Mouse (Mus musculus) bone marrow macrophage, adult 2 months (primary cell): Measurements from ENCODE around the gene Itgb1bp1. TPM values are rescaled to one million over a fixed set of nuclear protein-coding genes. Genes with fewer than 3 reads are reported as not detected.

Source experiments
- H3K27ac ChIP-seq: 2 replicates; pipeline ENCODE4 v1.5.1; 2012; ENCODE audit warnings: low read depth, low read length; ENCODE audit not compliant: insufficient read depth
- H3K4me1 ChIP-seq: 2 replicates; pipeline ENCODE4 v1.6.1; 2012; ENCODE audit warnings: low read length; ENCODE audit not compliant: control insufficient read depth, insufficient read depth
- H3K4me3 ChIP-seq: 2 replicates; pipeline ENCODE4 v1.5.1; 2012; ENCODE audit warnings: mild to moderate bottlenecking, low read length, moderate library complexity; ENCODE audit not compliant: insufficient read depth
- CTCF ChIP-seq: IDR thresholded peaks from 2 replicates; pipeline ENCODE4 v1.5.1; 2012; ENCODE audit warnings: low read depth, mild to moderate bottlenecking, low read length, moderate library complexity
- POLR2A ChIP-seq: IDR thresholded peaks from 2 replicates; pipeline ENCODE4 v1.6.1; 2012; ENCODE audit warnings: mild to moderate bottlenecking, low read depth, low read length, borderline replicate concordance
- polyA plus RNA-seq: library from polyadenylated mRNA; stranded (reverse); fragments of >200 nt; gene quantifications from 2 replicates; pipeline ENCODE4 v1.2.4, GENCODE M21; 2012; ENCODE audit not compliant: missing spikeins, insufficient read depth, insufficient read length

Gene Itgb1bp1
- polyA plus RNA-seq, 1 experiment: 39.4 TPM

DNA sequence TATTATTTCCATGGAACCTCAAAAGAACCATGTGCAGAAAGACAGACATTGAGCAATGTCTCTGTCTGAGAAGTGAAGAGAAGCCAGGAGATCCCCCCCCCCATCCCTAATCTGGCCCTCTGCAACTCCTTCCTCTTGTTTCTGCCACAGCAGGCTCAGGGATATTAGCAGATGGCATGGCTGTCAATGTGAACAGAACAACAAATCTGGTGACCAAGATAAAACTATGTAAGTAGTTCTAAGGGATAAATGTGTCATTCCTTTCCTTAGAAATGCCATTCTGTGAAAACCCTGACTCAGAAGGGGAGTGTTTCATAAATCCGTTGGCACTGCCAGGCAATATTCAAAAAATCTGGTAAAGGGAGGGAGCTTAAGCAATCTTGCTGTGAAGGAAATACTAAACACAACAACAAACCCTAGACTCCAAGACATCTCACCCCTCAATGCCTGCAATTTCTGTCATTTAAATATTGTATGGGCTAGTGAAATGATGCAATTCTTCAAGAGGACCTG, 8.7 kb downstream of the Itgb1bp1 start:
- no peak for TF ChIP-seq CTCF

GRCm38 (mm10) chr12:21274446-21274845, 11.6 kb downstream of the Itgb1bp1 start:
- TF ChIP-seq POLR2A (no peak), CTCF (no peak)
- no peak overlapping the region for H3K27ac ChIP-seq

More for the DNA sequence above, 8.7 kb downstream of the Itgb1bp1 start:
- Histone ChIP-seq H3K4me1 (peaks cover 5% of the 10 kb centered on the region), H3K27ac (no peak overlapping the region), H3K4me3 (no peak overlapping the region)

GRCm38 (mm10) chr12:21268083-21268616, 17.9 kb downstream of the Itgb1bp1 start:
- TF ChIP-seq CTCF (no peak), POLR2A (no peak)
- Histone ChIP-seq H3K27ac (no peak overlapping the region), H3K4me3 (no peak overlapping the region), H3K4me1 (peaks cover 10% of the 10 kb centered on the region)

More at GRCm38 (mm10) chr12:21274446-21274845, 11.6 kb downstream of the Itgb1bp1 start:
- Histone ChIP-seq H3K4me3 (no peak overlapping the region), H3K4me1 (peaks cover 3% of the 10 kb centered on the region; the same call in 1 of the 2 replicates)

DNA sequence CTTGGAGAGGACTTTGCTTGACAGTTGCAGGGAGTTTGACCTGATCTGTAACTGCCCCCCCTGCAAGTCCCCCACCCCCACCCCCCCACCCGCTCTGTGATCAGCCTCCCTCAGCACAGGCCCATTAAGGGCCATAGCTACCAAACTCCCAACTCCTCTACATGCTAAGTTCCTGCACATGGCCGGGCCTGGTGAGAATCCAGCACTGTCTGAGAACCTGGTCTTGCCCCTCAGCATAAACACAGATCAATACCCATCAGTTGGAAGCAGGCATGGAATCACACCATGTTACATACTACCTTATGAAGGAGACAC, 19.3 kb downstream of the Itgb1bp1 start:
- H3K27ac ChIP-seq: no peak overlapping the region
- no peak overlapping the region for H3K4me3 ChIP-seq
- TF ChIP-seq POLR2A (no peak), CTCF (no peak; the same call in 1 of the 2 replicates)
- peaks cover 10% of the 10 kb centered on the region for H3K4me1 ChIP-seq

DNA sequence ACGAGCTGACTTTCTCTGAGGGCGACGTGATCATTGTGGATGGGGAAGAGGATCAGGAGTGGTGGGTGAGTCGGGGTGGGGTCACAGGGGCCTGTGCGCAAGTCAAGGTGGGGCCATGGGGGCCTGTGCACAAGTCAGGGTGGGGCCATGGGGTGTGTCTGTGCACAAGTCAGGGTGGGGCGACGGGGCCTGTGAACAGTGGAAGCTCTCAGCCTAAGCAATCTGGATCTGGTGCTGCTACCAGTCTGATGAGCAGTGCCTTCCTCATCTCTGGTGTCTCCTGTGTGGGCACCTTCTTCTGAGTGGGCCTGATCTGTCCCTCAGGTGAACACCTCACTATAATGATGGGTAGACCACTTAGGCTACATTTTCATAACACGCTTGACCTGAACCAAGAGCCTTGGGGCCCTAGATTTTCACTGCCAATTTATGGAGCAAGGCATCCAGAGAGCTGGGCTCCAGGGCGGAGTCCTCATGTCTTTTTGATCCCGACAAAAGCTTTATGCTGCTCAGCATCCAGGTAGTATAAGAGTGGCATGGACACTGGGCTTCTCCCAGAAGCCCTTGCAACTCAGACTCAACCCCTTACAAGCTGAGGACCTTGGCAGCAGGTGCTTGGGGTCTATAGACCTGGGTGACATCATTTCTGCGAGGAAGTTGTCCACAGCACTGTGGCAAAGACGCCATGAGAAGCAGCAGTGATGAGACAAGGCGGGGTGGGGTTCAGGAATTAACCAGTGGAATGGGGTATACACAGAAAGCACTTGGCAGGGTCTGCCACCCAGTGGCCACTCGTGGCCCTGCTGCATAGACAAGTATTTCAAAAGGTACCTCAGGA, 19.9 kb downstream of the Itgb1bp1 start:
- no peak overlapping the region for H3K27ac ChIP-seq
- TF ChIP-seq POLR2A (no peak), CTCF (peak; percentile 34; the same call in 1 of the 2 replicates)
- H3K4me3 ChIP-seq: no peak overlapping the region
- H3K4me1 ChIP-seq: peaks cover 10% of the 10 kb centered on the region

DNA sequence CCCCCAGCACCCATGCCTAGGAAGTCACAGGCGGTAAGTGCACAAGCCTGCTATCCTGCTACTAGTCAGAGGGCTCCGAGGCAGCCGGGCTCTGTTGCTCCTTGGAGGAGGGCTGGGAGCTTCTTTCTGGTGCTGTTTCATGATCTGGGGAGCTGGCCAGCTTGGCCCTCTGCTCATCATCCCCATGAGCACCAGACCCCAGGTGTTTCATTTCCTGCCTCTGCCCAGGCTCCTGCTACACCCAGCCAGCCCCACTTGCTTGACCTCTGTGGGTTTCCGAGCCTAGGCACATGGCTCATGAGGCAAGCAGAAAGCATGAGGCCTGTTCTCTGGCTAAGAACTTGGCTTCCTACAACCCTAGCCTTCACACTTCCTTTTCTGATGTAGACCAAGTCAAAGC, 20.6 kb downstream of the Itgb1bp1 start:
- H3K27ac ChIP-seq: no peak overlapping the region
- H3K4me3 ChIP-seq: no peak overlapping the region
- TF ChIP-seq POLR2A: no peak
- no peak for TF ChIP-seq CTCF
- peaks cover 10% of the 10 kb centered on the region for H3K4me1 ChIP-seq

- Histone ChIP-seq H3K4me3 (no peak overlapping the region), H3K27ac (no peak overlapping the region), H3K4me1 (peaks cover 10% of the 10 kb centered on the region)
- TF ChIP-seq CTCF: no peak
- no peak for TF ChIP-seq POLR2A
These were observed 21.1 kb downstream of the Itgb1bp1 start for GRCm38 (mm10) chr12:21264970-21265369.

DNA sequence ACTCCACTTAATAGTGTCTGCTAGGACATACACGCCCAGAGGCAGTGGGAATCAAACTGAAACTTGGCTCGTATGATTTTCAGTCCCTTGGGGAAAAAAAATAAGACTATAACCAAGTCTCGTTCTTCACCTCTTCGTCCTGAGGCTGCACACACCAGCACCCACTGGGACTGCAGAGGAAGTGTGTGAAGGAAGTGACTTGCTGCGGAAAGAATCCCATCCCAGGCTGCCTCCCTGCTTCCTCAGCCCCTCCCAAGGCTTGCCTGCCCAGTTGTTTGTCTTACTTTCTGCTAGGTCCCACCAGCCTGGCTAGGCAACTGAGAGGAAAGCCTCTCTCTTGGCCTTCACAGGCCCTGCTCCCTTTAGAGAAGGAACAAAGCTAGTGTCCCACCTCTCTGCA, 21.8 kb downstream of the Itgb1bp1 start:
- H3K4me1 ChIP-seq: peaks cover 10% of the 10 kb centered on the region
- H3K4me3 ChIP-seq: no peak overlapping the region
- H3K27ac ChIP-seq: peak overlapping the region; percentile 10
- no peak for TF ChIP-seq CTCF
- TF ChIP-seq POLR2A: no peak

- TF ChIP-seq CTCF (no peak), POLR2A (no peak)
- Histone ChIP-seq H3K4me1 (peaks cover 10% of the 10 kb centered on the region), H3K27ac (no peak overlapping the region), H3K4me3 (no peak overlapping the region)
These were observed 22.8 kb downstream of the Itgb1bp1 start for GRCm38 (mm10) chr12:21263256-21263655.

DNA sequence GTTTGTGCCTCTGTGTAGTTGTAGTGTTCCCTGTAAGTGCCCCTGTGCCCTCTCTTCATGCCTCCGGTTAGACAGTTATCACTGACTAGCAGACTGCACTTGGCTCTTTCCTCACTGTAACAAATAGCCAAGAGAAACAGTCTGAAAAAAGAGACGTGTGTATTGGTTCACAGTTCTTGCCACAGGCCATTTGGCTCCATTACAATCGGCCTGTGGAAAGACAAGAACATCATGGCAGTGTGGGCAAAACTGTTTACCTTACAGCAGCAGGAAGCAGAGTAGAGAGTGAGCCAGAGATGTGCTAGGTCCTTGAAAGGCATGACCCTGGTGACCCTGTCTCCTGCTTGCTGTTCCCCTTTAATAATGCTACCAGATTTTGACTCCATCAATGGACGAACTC, 24.6 kb downstream of the Itgb1bp1 start:
- no peak overlapping the region for H3K4me3 ChIP-seq
- H3K4me1 ChIP-seq: peaks cover 10% of the 10 kb centered on the region
- no peak overlapping the region for H3K27ac ChIP-seq
- no peak for TF ChIP-seq POLR2A
- no peak for TF ChIP-seq CTCF
